Mouse (Mus musculus) layer of hippocampus, adult 2 months (tissue): ENCODE data around the gene Plekha7. TPM values are rescaled to one million over a fixed set of nuclear protein-coding genes. Genes with fewer than 3 reads are reported as not detected.

Source experiments
- DNase-seq, 2 experiments: peaks; one replicate each; pipeline ENCODE4 v3.0.0; 2022; ENCODE audit warnings: low spot score in 2 of 2
- H3K27ac ChIP-seq: fragments of 200-600 bp; 2 replicates; pipeline ENCODE4 v1.8.1; 2022
- H3K4me3 ChIP-seq: fragments of 200-600 bp; 2 replicates; pipeline ENCODE4 v1.8.1; 2022; ENCODE audit warnings: mild to moderate bottlenecking
- CTCF ChIP-seq: fragments of 200-600 bp; conservative IDR thresholded peaks from 2 replicates; pipeline ENCODE4 v1.8.1; 2022; ENCODE audit warnings: antibody characterized with exemption, mild to moderate bottlenecking, moderate library complexity
- total RNA-seq, 2 experiments: library from RNA; stranded (reverse); gene quantifications; 2 replicates each; pipeline ENCODE4 v1.2.3; 2021

Plekha7 gene
- total RNA-seq, 2 experiments from 2014 or later = 17.2 to 19.1 TPM

GRCm38 (mm10) chr7:116307099-116307870 is 891 bp downstream of the Plekha7 start:
- Histone ChIP-seq H3K4me3 (peak overlapping the region; percentile 59), H3K27ac (peak overlapping the region; percentile 32; the same call in 1 of the 2 replicates)
- DNase-seq = peak; percentile 23 to 27
- no peak for TF ChIP-seq CTCF

GRCm38 (mm10) chr7:116306601-116307000 is 1.6 kb downstream of the Plekha7 start:
- TF ChIP-seq CTCF = no peak
- Histone ChIP-seq H3K4me3 (peak overlapping the region; percentile 59; the same call in 1 of the 2 replicates), H3K27ac (no peak overlapping the region)
- DNase-seq = no peak

- DNase-seq = no peak
- Histone ChIP-seq H3K4me3 (no peak overlapping the region), H3K27ac (no peak overlapping the region)
- TF ChIP-seq CTCF = no peak
These were observed 6.4 kb downstream of the Plekha7 start for GRCm38 (mm10) chr7:116301661-116302311.

DNA sequence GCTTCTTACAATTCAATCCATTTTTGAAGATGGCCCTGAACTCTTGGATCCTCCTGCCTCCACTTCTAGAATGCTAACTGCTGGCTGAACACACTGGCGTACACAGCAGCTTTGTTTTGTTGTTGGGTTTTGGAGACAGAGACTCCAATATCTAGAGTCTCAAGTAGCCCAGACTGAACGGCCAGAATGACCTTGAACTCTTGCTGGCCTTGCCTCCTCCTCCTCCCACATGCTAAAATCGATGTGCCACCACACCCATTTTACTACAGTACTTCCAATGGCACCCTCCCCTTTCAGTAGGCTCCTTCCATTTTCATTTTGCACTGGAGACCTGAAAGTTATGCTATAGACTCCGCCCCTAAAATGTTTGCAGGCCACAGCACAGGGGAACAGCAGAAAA is 7.0 kb downstream of the Plekha7 start:
- TF ChIP-seq CTCF = no peak
- no peak for DNase-seq

GRCm38 (mm10) chr7:116298851-116299250 is 9.3 kb downstream of the Plekha7 start:
- DNase-seq = no peak
- no peak for TF ChIP-seq CTCF
- no peak overlapping the region for H3K27ac ChIP-seq
- no peak overlapping the region for H3K4me3 ChIP-seq

More for the DNA sequence above, 7.0 kb downstream of the Plekha7 start:
- no peak overlapping the region for H3K4me3 ChIP-seq
- H3K27ac ChIP-seq = no peak overlapping the region

GRCm38 (mm10) chr7:116298389-116298788 is 9.8 kb downstream of the Plekha7 start:
- no peak for DNase-seq
- no peak for TF ChIP-seq CTCF
- no peak overlapping the region for H3K27ac ChIP-seq
- H3K4me3 ChIP-seq = no peak overlapping the region

DNA sequence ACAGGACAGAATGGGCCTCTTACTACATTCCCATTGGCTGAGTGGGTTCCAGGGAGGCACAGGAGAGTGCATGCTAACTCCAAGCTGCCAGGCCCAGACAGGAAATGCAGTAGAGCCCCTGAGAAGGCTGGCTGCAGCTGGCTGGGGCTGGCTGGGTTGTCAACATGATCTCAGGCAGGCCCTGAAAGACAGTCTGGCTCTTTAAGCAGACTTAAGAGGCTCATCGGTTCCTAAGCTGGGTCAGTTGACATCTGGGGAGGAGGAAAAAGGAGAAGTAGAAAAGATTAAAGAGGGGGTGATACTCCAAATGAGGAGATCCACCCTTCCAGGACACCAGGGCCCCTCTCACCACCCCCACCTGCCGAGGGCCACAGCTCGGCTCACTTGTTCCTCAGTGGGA is 13.2 kb downstream of the Plekha7 start:
- DNase-seq = no peak
- TF ChIP-seq CTCF = no peak
- no peak overlapping the region for H3K4me3 ChIP-seq
- H3K27ac ChIP-seq = no peak overlapping the region

DNA sequence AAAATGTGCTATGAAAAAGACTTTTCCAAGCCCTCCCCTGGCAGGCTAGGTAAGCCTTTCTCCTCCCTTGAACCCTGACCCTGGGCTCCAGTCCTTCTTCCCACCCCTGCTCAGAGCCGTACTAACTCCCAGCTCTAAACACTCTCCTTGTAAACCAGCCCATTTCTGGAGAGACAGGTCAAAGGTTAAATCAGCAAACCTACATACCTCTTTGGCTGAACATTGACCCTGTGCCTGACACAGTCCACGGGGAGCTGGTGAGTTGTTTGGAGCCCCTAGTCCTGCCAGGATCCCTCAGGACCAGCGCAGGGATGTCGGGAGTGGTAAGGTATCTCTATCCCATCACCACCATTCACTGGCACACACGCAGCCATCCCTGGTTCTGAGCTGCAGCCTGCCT is 15.8 kb downstream of the Plekha7 start:
- no peak overlapping the region for H3K4me3 ChIP-seq
- no peak for DNase-seq
- no peak overlapping the region for H3K27ac ChIP-seq
- TF ChIP-seq CTCF = no peak

GRCm38 (mm10) chr7:116290559-116290958 is 17.6 kb downstream of the Plekha7 start:
- TF ChIP-seq CTCF = no peak
- Histone ChIP-seq H3K27ac (no peak overlapping the region), H3K4me3 (no peak overlapping the region)
- DNase-seq = no peak

DNA sequence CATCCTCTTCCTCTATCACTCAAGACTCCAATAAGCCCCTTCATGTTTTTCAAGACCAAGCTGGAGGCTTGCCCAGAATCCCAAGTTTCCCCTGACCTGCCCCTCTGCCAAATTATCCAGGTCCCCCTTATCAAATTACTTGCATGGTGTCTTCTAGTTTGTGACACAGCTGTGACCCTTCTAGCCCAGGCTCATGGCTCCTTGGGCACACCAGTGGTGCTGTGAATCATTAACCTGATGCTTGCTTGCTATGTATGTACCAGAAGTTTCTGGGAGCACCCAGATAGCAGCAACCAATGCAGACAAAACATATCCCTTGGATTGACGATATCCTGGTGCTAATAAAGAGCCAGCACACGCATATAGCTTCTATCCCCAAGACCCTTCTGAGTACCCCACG is 19.2 kb downstream of the Plekha7 start:
- H3K4me3 ChIP-seq = no peak overlapping the region
- DNase-seq = no peak
- TF ChIP-seq CTCF = no peak
- no peak overlapping the region for H3K27ac ChIP-seq

DNA sequence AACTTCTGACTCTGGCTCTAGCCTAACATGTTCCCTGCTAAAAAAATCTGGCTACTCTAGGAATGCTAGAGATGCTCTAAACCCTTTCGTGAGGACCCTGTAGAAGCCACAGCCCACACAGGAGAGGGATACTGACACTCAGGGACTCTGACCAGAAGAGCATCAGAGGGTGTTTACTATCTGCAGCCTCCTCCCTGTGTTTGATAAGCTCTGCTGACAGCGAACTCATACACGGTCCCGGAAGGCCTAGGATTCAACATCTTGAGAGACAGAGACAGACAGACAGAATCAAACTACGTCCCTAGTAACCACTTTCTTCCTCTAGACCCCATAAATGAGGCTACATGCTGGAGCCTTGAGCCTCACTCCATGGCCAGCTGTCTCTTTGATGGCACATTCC is 20.2 kb downstream of the Plekha7 start:
- DNase-seq = no peak
- Histone ChIP-seq H3K4me3 (no peak overlapping the region), H3K27ac (no peak overlapping the region)
- TF ChIP-seq CTCF = no peak

GRCm38 (mm10) chr7:116286611-116287355 is 21.4 kb downstream of the Plekha7 start:
- Histone ChIP-seq H3K27ac (no peak overlapping the region), H3K4me3 (no peak overlapping the region)
- no peak for TF ChIP-seq CTCF
- DNase-seq = no peak

DNA sequence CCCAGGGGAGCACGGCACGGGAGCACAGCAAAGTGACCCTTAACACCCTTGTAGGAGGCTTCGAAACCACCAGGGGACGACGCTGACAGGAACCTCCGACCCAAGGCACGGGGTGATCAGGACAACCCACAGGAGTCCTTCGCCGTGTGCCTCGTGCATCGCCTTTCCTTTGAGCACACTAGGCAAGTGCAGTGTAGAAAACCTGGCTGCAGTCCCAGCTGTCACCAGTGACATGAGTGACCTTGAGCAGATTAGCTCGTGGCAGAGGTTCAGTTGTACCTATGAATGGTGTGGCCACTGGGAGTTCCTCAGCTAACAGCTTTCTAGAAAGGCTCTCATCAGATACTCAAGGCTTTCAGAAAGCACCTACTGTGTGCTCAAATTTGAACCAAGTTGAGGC is 22.0 kb downstream of the Plekha7 start:
- no peak for TF ChIP-seq CTCF

More for the DNA sequence above, 22.0 kb downstream of the Plekha7 start:
- H3K27ac ChIP-seq = no peak overlapping the region
- H3K4me3 ChIP-seq = no peak overlapping the region
- no peak for DNase-seq
